Mouse (Mus musculus) forebrain, embryonic 10.5 days (tissue): Measurements from ENCODE around the gene Adh6a. TPM values are rescaled to one million over a fixed set of nuclear protein-coding genes. Genes with fewer than 3 reads are reported as not detected.

Experiments used
- polyA plus RNA-seq: library from polyadenylated mRNA; unstranded; fragments of >200 nt; fragmentation: Nextera tagmentation; extraction: Ambion mirVana; gene quantifications from 2 replicates; pipeline ENCODE4 v1.2.1, GENCODE M21; 2016

Gene Adh6a
- polyA plus RNA-seq, 1 experiment from 2014 or later: not detected

Other genes starting within 250 kb of the Adh6a start
- 0.02 TPM in 1 of 2 replicates, not detected in the other for gene 1110002E22Rik, start 248.2 kb upstream of the Adh6a start, polyA plus RNA-seq
- gene Gm5105, start 245.9 kb upstream of the Adh6a start, polyA plus RNA-seq: not detected in 2 replicates
- gene Trmt10a, start 169.8 kb upstream of the Adh6a start, polyA plus RNA-seq: 19.7 and 20.1 TPM in 2 replicates
- gene Mttp, start 168.3 kb upstream of the Adh6a start, polyA plus RNA-seq: 11.1 and 11.4 TPM in 2 replicates
- not detected in 2 replicates for gene 4930579F01Rik, start 119.5 kb upstream of the Adh6a start, polyA plus RNA-seq
- gene Adh7, start 95.5 kb upstream of the Adh6a start, polyA plus RNA-seq: not detected in 2 replicates
- 0.17 TPM in 1 of 2 replicates, not detected in the other for gene Adh1, start 52.3 kb upstream of the Adh6a start, polyA plus RNA-seq
- gene Adh6b, start 28.5 kb downstream of the Adh6a start, polyA plus RNA-seq: 0.77 and 0.83 TPM in 2 replicates
- gene Adh4, start 102.2 kb downstream of the Adh6a start, polyA plus RNA-seq: not detected in 2 replicates
- gene Adh5, start 129.8 kb downstream of the Adh6a start, polyA plus RNA-seq: 276 and 281 TPM in 2 replicates
- gene Metap1, start 176.2 kb downstream of the Adh6a start, polyA plus RNA-seq: 45.2 and 45.9 TPM in 2 replicates
- gene Eif4e, start 212.9 kb downstream of the Adh6a start, polyA plus RNA-seq: 546 and 574 TPM in 2 replicates